Mouse (Mus musculus) kidney, adult 2 months (tissue): ENCODE results near the gene Fgd5.

Experiments used
- CTCF ChIP-seq: fragments of 200-500 bp; conservative IDR thresholded peaks from 2 replicates; pipeline ENCODE4 v1.5.1; 2011; ENCODE audit warnings: low read depth, mild to moderate bottlenecking, control low read depth, low read length, moderate library complexity, mixed read lengths; ENCODE audit not compliant: insufficient read depth, insufficient read length
- POLR2A ChIP-seq: fragments of 200-500 bp; IDR thresholded peaks from one replicate; pipeline ENCODE4 v1.6.1; 2011; ENCODE audit warnings: low read depth, low read length, control low read depth

- TF ChIP-seq POLR2A: no peak
- TF ChIP-seq CTCF: no peak
Observed at GRCm38 (mm10) chr6:91996072-91996471, 17.4 kb downstream of the Fgd5 start.
